Mouse (Mus musculus) megakaryocyte, embryonic 14.5 days (primary cell): ENCODE results near the gene Scml4. TPM values are rescaled to one million over a fixed set of nuclear protein-coding genes. Genes with fewer than 3 reads are reported as not detected.

Experiments used
- H3K27me3 ChIP-seq: replicated peaks from 2 replicates; pipeline ENCODE3; 2012; ENCODE audit warnings: inconsistent platforms
- H3K36me3 ChIP-seq: replicated peaks from 2 replicates; pipeline ENCODE3; 2012; ENCODE audit warnings: low read length, inconsistent platforms, mixed read lengths
- H3K4me1 ChIP-seq: 2 replicates; pipeline ENCODE4 v1.6.1; 2012; ENCODE audit warnings: inconsistent platforms
- H3K4me3 ChIP-seq: replicated peaks from 2 replicates; pipeline ENCODE3; 2012; ENCODE audit warnings: moderate library complexity, mild to moderate bottlenecking, inconsistent platforms
- H3K9me3 ChIP-seq: 2 replicates; pipeline ENCODE4 v1.6.1; 2012; ENCODE audit warnings: inconsistent platforms
- FLI1 ChIP-seq: IDR thresholded peaks from 2 replicates; pipeline ENCODE4 v1.6.1; 2012; ENCODE audit warnings: low read length, inconsistent platforms, mixed read lengths
- GATA1 ChIP-seq: IDR thresholded peaks from 3 replicates; pipeline ENCODE4 v1.6.1; 2012; ENCODE audit warnings: mixed read lengths, low read length, inconsistent platforms, borderline replicate concordance
- polyA plus RNA-seq: library from polyadenylated mRNA; stranded (reverse); fragments of >175 nt; gene quantifications from 2 replicates; pipeline ENCODE4 v1.2.3, GENCODE M21; 2012; ENCODE audit warnings: low replicate concordance; ENCODE audit not compliant: insufficient read depth

Gene Scml4
- polyA plus RNA-seq, 1 experiment: not detected

GRCm38 (mm10) chr10:42873077-42873595 lies 13.0 kb downstream of the Scml4 start:
- Histone ChIP-seq H3K9me3 (peaks cover under 1% of the 10 kb centered on the region; the same call in 1 of the 2 replicates), H3K36me3 (no peaks in the 10 kb centered on the region), H3K4me1 (peaks cover 12% of the 10 kb centered on the region), H3K4me3 (no peak overlapping the region), H3K27me3 (peaks cover 40% of the 10 kb centered on the region)
- TF ChIP-seq FLI1 (no peak), GATA1 (no peak)

DNA sequence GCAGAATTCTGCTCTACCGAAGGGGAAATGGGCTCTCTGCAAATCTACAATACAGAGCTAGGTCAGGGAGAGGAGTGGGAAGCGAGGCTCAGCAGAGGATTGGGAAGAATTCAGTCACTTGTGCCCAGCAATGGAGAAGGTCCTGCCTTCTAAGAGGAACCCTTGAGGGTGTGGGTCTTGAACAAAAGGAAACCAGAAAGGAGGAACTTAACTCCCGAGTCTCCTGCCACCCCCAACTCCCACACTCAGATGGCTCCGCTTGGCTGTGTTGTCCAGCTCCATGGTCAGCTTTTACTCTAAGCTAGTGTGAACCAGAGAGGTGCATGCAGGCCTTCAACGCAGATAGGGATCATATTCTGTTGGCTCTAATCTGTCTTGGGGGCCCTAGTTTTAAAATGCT lies 16.0 kb downstream of the Scml4 start:
- TF ChIP-seq FLI1: no peak
- TF ChIP-seq GATA1: no peak
- no peak overlapping the region for H3K4me3 ChIP-seq
- peaks cover 42% of the 10 kb centered on the region for H3K27me3 ChIP-seq
- peaks cover 3% of the 10 kb centered on the region; the same call in 1 of the 2 replicates for H3K4me1 ChIP-seq
- H3K36me3 ChIP-seq: no peaks in the 10 kb centered on the region
- H3K9me3 ChIP-seq: peaks cover 4% of the 10 kb centered on the region; the same call in 1 of the 2 replicates

GRCm38 (mm10) chr10:42879269-42879681 lies 19.1 kb downstream of the Scml4 start:
- peaks cover 3% of the 10 kb centered on the region; the same call in 1 of the 2 replicates for H3K4me1 ChIP-seq
- H3K36me3 ChIP-seq: no peaks in the 10 kb centered on the region
- H3K4me3 ChIP-seq: no peak overlapping the region
- peaks cover 4% of the 10 kb centered on the region; the same call in 1 of the 2 replicates for H3K9me3 ChIP-seq
- H3K27me3 ChIP-seq: peaks cover 28% of the 10 kb centered on the region
- TF ChIP-seq FLI1 (no peak), GATA1 (no peak)

DNA sequence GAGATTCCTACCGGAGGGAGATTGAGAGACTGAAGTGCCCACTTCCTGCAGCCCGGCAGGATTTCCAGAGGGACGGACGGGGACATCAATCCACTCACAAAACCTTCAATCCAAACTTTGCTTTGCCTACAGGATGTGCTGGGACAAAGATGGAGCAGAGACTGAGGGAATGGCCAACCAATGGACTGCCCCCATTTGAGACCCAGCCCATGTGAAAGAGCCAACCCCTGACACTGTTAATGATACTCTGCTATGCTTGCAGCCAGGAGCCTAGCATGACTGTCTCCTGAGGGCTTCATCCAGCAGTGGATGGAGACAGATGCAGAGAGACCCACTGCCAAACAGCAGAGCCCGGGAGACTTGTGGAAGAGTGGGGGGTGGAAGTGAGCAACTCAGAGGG lies 19.5 kb downstream of the Scml4 start:
- Histone ChIP-seq H3K4me1 (peaks cover 3% of the 10 kb centered on the region; the same call in 1 of the 2 replicates), H3K9me3 (peaks cover 4% of the 10 kb centered on the region; the same call in 1 of the 2 replicates), H3K4me3 (no peak overlapping the region), H3K27me3 (peaks cover 28% of the 10 kb centered on the region), H3K36me3 (no peaks in the 10 kb centered on the region)
- TF ChIP-seq FLI1 (no peak), GATA1 (no peak)

GRCm38 (mm10) chr10:42887040-42887439 lies 26.9 kb downstream of the Scml4 start:
- H3K9me3 ChIP-seq: peaks cover 5% of the 10 kb centered on the region; the same call in 1 of the 2 replicates
- H3K4me1 ChIP-seq: no peaks in the 10 kb centered on the region
- H3K4me3 ChIP-seq: no peak overlapping the region
- H3K36me3 ChIP-seq: no peaks in the 10 kb centered on the region
- peaks cover 7% of the 10 kb centered on the region for H3K27me3 ChIP-seq
- TF ChIP-seq FLI1: no peak

DNA sequence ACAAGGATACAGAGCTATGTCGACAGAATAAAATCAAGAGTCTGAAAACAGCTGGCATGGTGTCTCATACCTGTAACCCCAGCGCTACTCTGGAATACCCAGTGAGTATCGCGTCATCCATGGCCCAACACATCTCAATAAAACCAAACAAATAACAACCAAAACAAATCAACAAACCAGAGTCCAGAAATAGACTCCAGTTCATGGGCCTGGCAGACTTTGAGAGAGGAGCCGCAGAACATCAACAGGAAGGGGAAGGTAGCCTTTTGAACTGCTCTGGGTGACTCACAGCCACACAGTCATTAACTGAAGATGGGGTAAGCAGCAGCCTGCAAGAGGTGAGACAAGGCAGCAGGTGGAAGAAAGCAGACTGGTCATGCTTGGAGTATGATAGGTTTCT lies 28.1 kb downstream of the Scml4 start:
- peaks cover 10% of the 10 kb centered on the region for H3K27me3 ChIP-seq
- H3K4me3 ChIP-seq: no peak overlapping the region
- TF ChIP-seq FLI1: no peak
- TF ChIP-seq GATA1: no peak
- H3K4me1 ChIP-seq: no peaks in the 10 kb centered on the region
- no peaks in the 10 kb centered on the region for H3K36me3 ChIP-seq
- H3K9me3 ChIP-seq: peaks cover 5% of the 10 kb centered on the region; the same call in 1 of the 2 replicates

- Histone ChIP-seq H3K4me3 (no peak overlapping the region), H3K9me3 (peaks cover 5% of the 10 kb centered on the region; the same call in 1 of the 2 replicates), H3K27me3 (peaks cover 19% of the 10 kb centered on the region), H3K36me3 (no peaks in the 10 kb centered on the region), H3K4me1 (peaks cover 12% of the 10 kb centered on the region; the same call in 1 of the 2 replicates)
- no peak for TF ChIP-seq GATA1
- TF ChIP-seq FLI1: no peak
These were observed 30.2 kb downstream of the Scml4 start for GRCm38 (mm10) chr10:42890365-42890764.

GRCm38 (mm10) chr10:42892250-42892649 lies 32.1 kb downstream of the Scml4 start:
- H3K4me3 ChIP-seq: no peak overlapping the region
- peaks cover 12% of the 10 kb centered on the region; the same call in 1 of the 2 replicates for H3K4me1 ChIP-seq
- H3K36me3 ChIP-seq: no peaks in the 10 kb centered on the region
- TF ChIP-seq FLI1 (no peak), GATA1 (no peak)
- peaks cover 30% of the 10 kb centered on the region for H3K27me3 ChIP-seq
- H3K9me3 ChIP-seq: no peaks in the 10 kb centered on the region

DNA sequence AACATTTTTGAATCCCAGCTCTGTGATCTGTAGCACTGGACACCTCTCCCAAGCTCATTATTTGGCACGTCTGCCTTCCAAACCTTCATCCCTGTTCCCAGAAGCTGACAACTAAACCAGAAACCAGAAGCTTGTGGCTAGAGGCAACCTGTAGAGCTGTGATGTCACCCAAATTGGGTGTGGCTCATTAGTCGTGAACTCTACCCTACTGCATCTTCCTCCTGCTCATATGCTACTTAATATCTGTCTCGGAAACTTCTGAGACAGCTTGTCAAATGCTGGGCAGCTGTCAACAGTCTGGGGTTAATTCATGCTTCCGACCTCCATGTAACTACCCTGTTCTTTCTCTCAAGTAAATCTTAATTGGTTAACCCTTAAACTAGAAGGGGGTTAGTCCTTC lies 32.8 kb downstream of the Scml4 start:
- TF ChIP-seq FLI1 (no peak), GATA1 (no peak)
- Histone ChIP-seq H3K4me1 (peaks cover 17% of the 10 kb centered on the region), H3K9me3 (no peaks in the 10 kb centered on the region), H3K36me3 (no peaks in the 10 kb centered on the region), H3K27me3 (peaks cover 33% of the 10 kb centered on the region), H3K4me3 (no peak overlapping the region)

DNA sequence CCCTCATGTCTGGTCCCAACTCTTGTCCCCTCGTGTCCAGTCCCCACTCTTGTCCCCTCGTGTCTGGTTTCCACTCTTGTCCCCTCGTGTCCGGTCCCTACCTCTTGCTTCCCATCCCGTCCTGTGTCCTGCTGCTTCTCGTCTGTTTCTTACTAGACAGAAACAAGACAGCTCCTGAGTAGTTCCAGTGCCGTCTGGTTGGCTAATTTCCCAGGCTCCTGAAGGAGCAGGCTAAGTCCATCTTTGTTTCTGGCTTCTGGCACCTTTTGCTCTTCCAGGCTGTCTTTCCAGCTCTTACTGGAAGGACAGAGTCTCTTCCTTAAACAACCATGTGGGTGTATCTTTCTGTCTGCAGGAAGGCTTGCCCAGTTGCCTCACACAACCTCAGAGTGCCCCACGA lies 33.7 kb downstream of the Scml4 start:
- Histone ChIP-seq H3K9me3 (no peaks in the 10 kb centered on the region), H3K36me3 (no peaks in the 10 kb centered on the region), H3K4me1 (peaks cover 18% of the 10 kb centered on the region), H3K4me3 (no peak overlapping the region), H3K27me3 (peaks cover 37% of the 10 kb centered on the region)
- no peak for TF ChIP-seq GATA1
- TF ChIP-seq FLI1: no peak

DNA sequence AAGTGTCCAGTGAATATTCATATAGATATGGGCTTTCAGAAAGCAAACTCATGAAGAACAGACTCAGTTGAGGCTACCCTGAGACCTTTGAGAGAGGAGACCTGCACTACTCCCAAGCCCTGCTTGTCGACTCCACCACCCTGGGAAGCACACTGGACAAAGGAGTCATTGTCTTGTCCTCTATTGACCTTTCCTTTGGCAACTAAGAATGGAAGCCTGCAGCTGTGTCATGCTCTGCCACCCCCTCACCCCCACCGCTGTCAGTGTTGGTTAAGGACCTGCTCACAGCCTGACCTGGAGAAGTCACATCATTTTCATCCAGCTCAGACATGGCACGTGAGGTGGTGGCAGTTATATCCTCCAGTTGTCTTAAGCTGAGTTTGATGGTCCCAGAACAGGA lies 34.1 kb downstream of the Scml4 start:
- no peak for TF ChIP-seq GATA1
- TF ChIP-seq FLI1: no peak
- H3K36me3 ChIP-seq: no peaks in the 10 kb centered on the region
- H3K4me3 ChIP-seq: no peak overlapping the region
- peaks cover 18% of the 10 kb centered on the region for H3K4me1 ChIP-seq
- H3K9me3 ChIP-seq: no peaks in the 10 kb centered on the region
- H3K27me3 ChIP-seq: peaks cover 37% of the 10 kb centered on the region
